Comparison of ENCODE assay signal across 13 mouse cellular contexts in genomic region chr15:88829791-88830440, GRCm38 (mm10). TPM values are rescaled to one million over a fixed set of nuclear protein-coding genes. Genes with fewer than 3 reads are reported as not detected.
DNase-seq lines count a peak whose midpoint lies in the region; ATAC-seq and TF ChIP-seq lines count a peak whose summit lies in the region.
"Had no signal": no experiment of that assay in that cellular context is flagged by ENCODE, and none has a peak within 500 bp of the region (broad histone marks: within the 10 kb centered on the region; RNA-seq: fewer than 3 reads in every experiment).

No protein-coding gene starts in this region.

- H3K36me3 ChIP-seq in kidney, embryonic 15.5 days: peaks cover 28% of the 10 kb centered on the region
- H3K36me3 ChIP-seq in kidney, postnatal 0 days (ENCODE audit: insufficient read depth, low read length): peaks cover 11% of the 10 kb centered on the region; the same call in 1 of the 2 replicates
- H3K36me3 ChIP-seq in hindbrain, embryonic 13.5 days: peaks cover 22% of the 10 kb centered on the region

- H3K4me2 ChIP-seq in kidney, embryonic 15.5 days: no peak overlapping the region
- no peak overlapping the region for H3K4me2 ChIP-seq in kidney, postnatal 0 days (ENCODE audit: low read length)
- no peak overlapping the region for H3K4me2 ChIP-seq in hindbrain, embryonic 13.5 days
- H3K4me2 ChIP-seq: hindbrain, embryonic 15.5 days; liver, embryonic 11.5 days had no signal

- H3K27ac ChIP-seq in kidney, embryonic 15.5 days: no peak overlapping the region
- H3K27ac ChIP-seq in kidney, postnatal 0 days: no peak overlapping the region
- no peak overlapping the region for H3K27ac ChIP-seq in hindbrain, embryonic 13.5 days
- H3K27ac ChIP-seq: forebrain, embryonic 10.5 days; hindbrain, embryonic 15.5 days had no signal

- H3K4me3 ChIP-seq in kidney, embryonic 15.5 days (replicated peaks): no peak overlapping the region
- no peak overlapping the region for H3K4me3 ChIP-seq in kidney, postnatal 0 days (replicated peaks; ENCODE audit: low read depth, low read length)
- no peak overlapping the region for H3K4me3 ChIP-seq in hindbrain, embryonic 13.5 days
- H3K4me3 ChIP-seq: forebrain, embryonic 10.5 days; hindbrain, embryonic 15.5 days; myocyte had no signal

- H3K4me1 ChIP-seq in kidney, embryonic 15.5 days: peaks cover 27% of the 10 kb centered on the region
- no peaks in the 10 kb centered on the region; the same call in none of the 2 replicates for H3K4me1 ChIP-seq in kidney, postnatal 0 days (replicated peaks; ENCODE audit: insufficient read depth, low read length)
- H3K4me1 ChIP-seq in hindbrain, embryonic 13.5 days (replicated peaks): peaks cover 10% of the 10 kb centered on the region
- H3K4me1 ChIP-seq: hindbrain, embryonic 15.5 days had no signal

- peak; percentile 73 for ATAC-seq in frontal cortex, adult (ENCODE audit: low TSS enrichment)
- ATAC-seq in kidney, embryonic 15.5 days (replicated peaks; ENCODE audit: low FRiP score): no peak
- ATAC-seq in kidney, postnatal 0 days (replicated peaks; ENCODE audit: low FRiP score, low read depth): no peak
- no peak for ATAC-seq in hindbrain, embryonic 13.5 days (ENCODE audit: low FRiP score)
- ATAC-seq: CD4-positive, CD25-positive, alpha-beta regulatory T cell, adult 4 months had no signal

- 71% methylated on average over 6 of the region's 6 CpGs for WGBS in kidney, embryonic 15.5 days
- WGBS in kidney, postnatal 0 days: 67% methylated on average over 6 of the region's 6 CpGs
- WGBS in hindbrain, embryonic 13.5 days: 81% methylated on average over 6 of the region's 6 CpGs

- H3K9ac ChIP-seq in kidney, embryonic 15.5 days: no peak overlapping the region
- no peak overlapping the region for H3K9ac ChIP-seq in kidney, postnatal 0 days (ENCODE audit: low read depth, low read length)
- no peak overlapping the region for H3K9ac ChIP-seq in hindbrain, embryonic 13.5 days
- H3K9ac ChIP-seq: hindbrain, embryonic 15.5 days had no signal

- no peaks in the 10 kb centered on the region for H3K27me3 ChIP-seq in kidney, embryonic 15.5 days
- H3K27me3 ChIP-seq in kidney, postnatal 0 days (ENCODE audit: insufficient read depth, low read length): no peaks in the 10 kb centered on the region
- no peaks in the 10 kb centered on the region for H3K27me3 ChIP-seq in hindbrain, embryonic 13.5 days
- H3K27me3 ChIP-seq: hindbrain, embryonic 15.5 days had no signal

- no peaks in the 10 kb centered on the region for H3K9me3 ChIP-seq in kidney, embryonic 15.5 days (replicated peaks)
- H3K9me3 ChIP-seq in kidney, postnatal 0 days (replicated peaks; ENCODE audit: low read length): no peaks in the 10 kb centered on the region
- H3K9me3 ChIP-seq in hindbrain, embryonic 13.5 days: no peaks in the 10 kb centered on the region
- H3K9me3 ChIP-seq: forebrain, embryonic 10.5 days; hindbrain, embryonic 15.5 days had no signal

- no peak for DNase-seq in frontal cortex, postnatal 25 days (ENCODE audit: low spot score in 2 of 2)
- peak; percentile 70 to 76 for DNase-seq in kidney, adult 8-10 months
- DNase-seq in adrenal gland, postnatal 14 days: peak; percentile 53
- DNase-seq in kidney, postnatal 0 days (ENCODE audit: low spot score): no peak
- DNase-seq: lung, postnatal 4 days had no signal

- peak; percentile 10; the same call in 1 of the 2 replicates for TF ChIP-seq CTCF in kidney, postnatal 0 days (IDR thresholded peaks at IDR 0.05; ENCODE audit: low read depth)

RNA-seq across cellular contexts. Expression of gene Creld2, which starts 10.5 kb away (rescaled TPM):
- polyA plus RNA-seq in kidney, embryonic 15.5 days (2015; fragmentation: Nextera tagmentation; extraction: Ambion mirVana): 101 and 104 TPM in 2 replicates
- 33.0 and 35.0 TPM in 2 replicates for total RNA-seq in adrenal gland, postnatal 14 days (2021)
- 79.0 and 89.8 TPM in 2 replicates for polyA plus RNA-seq in kidney, postnatal 0 days (2015; fragmentation: Nextera tagmentation; extraction: Ambion mirVana)
- polyA plus RNA-seq in hindbrain, embryonic 13.5 days (2015; fragmentation: Nextera tagmentation; extraction: Ambion mirVana): 57.1 and 60.0 TPM in 2 replicates

RNA-seq across cellular contexts. Expression of gene Alg12, which starts 10.8 kb away (rescaled TPM):
- 12.2 and 14.3 TPM in 2 replicates for polyA plus RNA-seq in kidney, embryonic 15.5 days (2015; fragmentation: Nextera tagmentation; extraction: Ambion mirVana)
- total RNA-seq in adrenal gland, postnatal 14 days (2021): 14.3 and 14.8 TPM in 2 replicates
- 9.8 and 11.2 TPM in 2 replicates for polyA plus RNA-seq in kidney, postnatal 0 days (2015; fragmentation: Nextera tagmentation; extraction: Ambion mirVana)
- polyA plus RNA-seq in hindbrain, embryonic 13.5 days (2015; fragmentation: Nextera tagmentation; extraction: Ambion mirVana): 8.1 and 8.7 TPM in 2 replicates

RNA-seq across cellular contexts. Expression of gene Pim3, which starts 32.1 kb away (rescaled TPM):
- 50.4 and 54.6 TPM in 2 replicates for polyA plus RNA-seq in kidney, embryonic 15.5 days (2015; fragmentation: Nextera tagmentation; extraction: Ambion mirVana)
- 70.9 and 76.5 TPM in 2 replicates for total RNA-seq in adrenal gland, postnatal 14 days (2021)
- polyA plus RNA-seq in kidney, postnatal 0 days (2015; fragmentation: Nextera tagmentation; extraction: Ambion mirVana): 83.4 and 88.6 TPM in 2 replicates
- polyA plus RNA-seq in hindbrain, embryonic 13.5 days (2015; fragmentation: Nextera tagmentation; extraction: Ambion mirVana): 45.6 and 47.2 TPM in 2 replicates

Comparison
In these comparisons a context has a peak if more than half of its experiments do, and no peak if none do; other contexts are left out.
1. DNase-seq: peak in kidney, adult 8-10 months (2 of 2) and adrenal gland, postnatal 14 days (single experiment); none in frontal cortex, postnatal 25 days (0 of 2) and kidney, postnatal 0 days (single experiment).